Mouse (Mus musculus) liver, postnatal 0 days (tissue): ENCODE results near the gene Dctn2.

ENCODE experiments used
- CTCF ChIP-seq: sonication (generic); IDR thresholded peaks from 2 replicates; pipeline ENCODE4 v1.5.1; 2016; ENCODE audit warnings: antibody characterized with exemption, low read depth
- EP300 ChIP-seq: IDR thresholded peaks from 2 replicates; pipeline ENCODE4 v1.6.1; 2016; ENCODE audit warnings: antibody characterized with exemption, low read depth, mild to moderate bottlenecking

DNA sequence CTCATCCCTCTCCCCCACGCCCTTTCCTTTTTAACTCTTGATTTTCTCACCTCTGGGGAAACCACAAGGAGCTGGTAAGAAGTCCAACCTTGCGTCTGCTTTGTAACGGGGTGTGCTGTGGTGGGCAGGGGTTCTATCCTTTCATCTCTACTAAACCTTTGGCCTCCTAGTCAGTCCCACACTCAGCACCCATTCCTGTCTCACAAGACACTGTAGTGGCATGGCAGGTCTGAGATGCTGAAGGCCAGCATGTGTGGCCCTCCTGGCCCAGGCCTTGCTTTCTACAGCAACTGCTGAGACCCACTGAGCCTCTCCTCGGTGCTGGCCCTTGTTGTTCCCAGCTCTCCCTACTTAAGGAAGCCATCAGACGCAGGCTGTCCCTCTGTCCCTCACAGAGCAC lies 6.2 kb downstream of the Dctn2 start:
- no peak for TF ChIP-seq EP300
- no peak for TF ChIP-seq CTCF
